Mouse (Mus musculus) forebrain, embryonic 16.5 days (tissue): ENCODE results near the gene Slpi. TPM values are rescaled to one million over a fixed set of nuclear protein-coding genes. Genes with fewer than 3 reads are reported as not detected.

Source experiments
- ATAC-seq: fragments of 200-750 bp; cut with Nextera tagmentation; 2 replicates; pipeline ENCODE4 v1.8.0; 2017; ENCODE audit warnings: mild to moderate bottlenecking, moderate library complexity
- H3K27ac ChIP-seq: fragments of 300-500 bp; sonication (generic); 2 replicates; pipeline ENCODE4 v1.5.1; 2014; ENCODE audit warnings: low read length, control low read depth
- H3K27me3 ChIP-seq: fragments of 300-500 bp; sonication (generic); replicated peaks from 2 replicates; pipeline ENCODE4 v1.6.1; 2014; ENCODE audit warnings: low read length; ENCODE audit not compliant: control insufficient read depth, insufficient read depth
- H3K36me3 ChIP-seq: fragments of 300-500 bp; sonication (generic); 2 replicates; pipeline ENCODE4 v1.6.1; 2014; ENCODE audit not compliant: control insufficient read depth, insufficient read depth
- H3K4me1 ChIP-seq: fragments of 300-500 bp; sonication (generic); replicated peaks from 2 replicates; pipeline ENCODE4 v1.6.1; 2014; ENCODE audit warnings: low read length; ENCODE audit not compliant: control insufficient read depth, insufficient read depth
- H3K4me2 ChIP-seq: fragments of 300-500 bp; sonication (generic); 2 replicates; pipeline ENCODE4 v1.6.1; 2014; ENCODE audit warnings: mild to moderate bottlenecking, low read length, control low read depth
- H3K4me3 ChIP-seq: fragments of 300-500 bp; sonication (generic); replicated peaks from 2 replicates; pipeline ENCODE4 v1.5.1; 2014; ENCODE audit warnings: mild to moderate bottlenecking, low read length, control low read depth
- H3K9ac ChIP-seq: fragments of 300-500 bp; sonication (generic); replicated peaks from 2 replicates; pipeline ENCODE4 v1.6.1; 2014; ENCODE audit warnings: low read depth, low read length, control low read depth
- H3K9me3 ChIP-seq: fragments of 300-500 bp; sonication (generic); 2 replicates; pipeline ENCODE4 v1.6.1; 2016; ENCODE audit warnings: low read length; ENCODE audit not compliant: control insufficient read depth
- WGBS: fragments of 180-500 bp; shearing (Covaris S2); extraction: QIAGEN DNeasy Blood & Tissue Kit; methylation state at CpG from one replicate; pipeline ENCODE4 v1.1.7; 2014; 5-methylcytosine and 5-hydroxymethylcytosine counted together
- polyA plus RNA-seq: library from polyadenylated mRNA; unstranded; fragments of >200 nt; fragmentation: Nextera tagmentation; extraction: Ambion mirVana; gene quantifications from 2 replicates; pipeline ENCODE4 v1.2.1, GENCODE M21; 2015

The Slpi gene
- polyA plus RNA-seq, 1 experiment from 2014 or later, result not detected

DNA sequence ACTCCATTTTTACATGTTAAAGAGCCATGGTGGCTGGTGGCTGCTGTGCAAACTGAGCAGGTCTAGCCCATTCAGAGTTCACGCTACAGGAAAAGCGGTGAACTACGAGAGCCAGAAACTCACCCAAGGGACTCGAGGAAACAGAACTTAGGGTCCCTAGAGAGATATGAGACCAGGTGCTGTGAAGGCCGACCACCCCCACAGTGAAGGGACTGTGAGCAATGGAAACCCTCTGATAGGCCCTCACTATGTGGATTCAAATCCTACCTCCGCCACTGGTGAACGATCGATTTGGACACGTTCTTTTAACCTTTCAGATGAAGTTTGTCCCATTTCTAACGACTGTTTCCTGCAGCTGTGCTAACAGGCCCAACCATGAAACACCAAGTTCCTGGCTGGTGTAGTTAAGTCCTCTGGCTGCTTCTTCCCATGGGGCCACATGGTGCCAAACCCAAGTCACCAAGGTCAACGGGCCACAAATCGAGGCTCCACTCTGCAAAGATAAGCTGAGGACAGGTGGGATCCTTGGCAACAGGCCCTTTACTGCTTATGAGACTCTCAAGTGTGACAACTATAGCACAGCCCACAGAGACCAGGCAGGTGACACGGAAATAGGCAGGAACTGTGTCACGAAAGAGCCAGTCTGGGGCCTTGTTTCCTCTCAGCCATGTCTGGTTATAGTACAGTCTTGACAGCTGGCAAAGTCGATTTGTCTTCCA, 33.9 kb upstream of the Slpi start:
- 0 out of 2 replicates have a peak, but pooled peaks cover 2% of the 10 kb centered on the region for H3K4me1 ChIP-seq

DNA sequence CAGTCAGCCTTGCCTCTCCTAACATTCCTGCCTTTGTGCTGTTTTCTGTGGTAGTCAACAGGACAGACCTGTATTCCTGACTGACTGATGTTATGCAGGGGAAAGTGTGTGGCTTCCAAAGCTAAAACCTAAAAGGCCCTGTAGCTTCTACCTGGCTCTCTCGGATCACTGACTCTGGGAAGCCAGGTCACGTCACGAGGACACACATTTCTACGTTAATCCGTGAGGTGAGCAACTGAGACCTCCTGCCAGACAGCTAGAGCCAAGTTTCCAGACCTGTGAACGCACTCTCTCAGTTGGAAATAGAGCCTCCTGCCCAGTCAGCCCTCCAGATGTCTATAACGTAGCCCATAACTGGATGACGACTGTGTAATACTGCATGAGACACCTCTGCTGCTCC, 33.1 kb upstream of the Slpi start:
- Histone ChIP-seq H3K9me3 (no peaks in the 10 kb centered on the region), H3K9ac (no peak overlapping the region), H3K4me1 (0 out of 2 replicates have a peak, but pooled peaks cover 2% of the 10 kb centered on the region), H3K27ac (no peak overlapping the region), H3K36me3 (no peaks in the 10 kb centered on the region), H3K4me3 (no peak overlapping the region), H3K27me3 (no peaks in the 10 kb centered on the region), H3K4me2 (no peak overlapping the region)
- 84% methylated on average over 8 of the region's 8 CpGs for WGBS
- ATAC-seq, result no peak

More for the DNA sequence above, 33.9 kb upstream of the Slpi start:
- Histone ChIP-seq H3K36me3 (no peaks in the 10 kb centered on the region), H3K9ac (no peak overlapping the region), H3K4me2 (no peak overlapping the region), H3K27ac (no peak overlapping the region), H3K9me3 (no peaks in the 10 kb centered on the region), H3K27me3 (no peaks in the 10 kb centered on the region), H3K4me3 (no peak overlapping the region)
- ATAC-seq, result no peak
- 91% methylated on average over 15 of the region's 15 CpGs for WGBS

DNA sequence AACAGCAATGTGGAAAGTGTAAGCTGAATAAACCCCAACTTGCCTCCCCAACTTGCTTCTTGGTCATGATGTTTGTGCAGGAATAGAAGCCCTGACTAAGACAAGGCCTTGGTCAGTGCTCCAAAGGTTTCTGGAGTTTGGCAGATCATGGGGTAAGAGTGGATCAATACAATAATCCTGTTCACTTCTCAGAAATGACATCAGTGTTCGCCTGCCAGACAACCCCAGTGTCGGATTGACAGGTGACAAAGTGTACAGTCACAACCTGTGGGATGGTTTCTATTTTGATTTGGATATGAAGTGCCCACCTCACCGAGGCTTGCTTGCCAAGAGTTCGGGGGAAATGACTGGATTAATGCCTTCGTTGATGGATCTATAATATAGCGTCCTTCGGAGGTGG, 32.4 kb upstream of the Slpi start:
- H3K4me3 ChIP-seq, result no peak overlapping the region
- H3K36me3 ChIP-seq, result no peaks in the 10 kb centered on the region
- no peaks in the 10 kb centered on the region for H3K27me3 ChIP-seq
- H3K9ac ChIP-seq, result no peak overlapping the region
- WGBS, result 90% methylated on average over 7 of the region's 7 CpGs
- 0 out of 2 replicates have a peak, but pooled peaks cover 2% of the 10 kb centered on the region for H3K4me1 ChIP-seq
- no peak for ATAC-seq
- no peaks in the 10 kb centered on the region for H3K9me3 ChIP-seq
- no peak overlapping the region for H3K4me2 ChIP-seq
- no peak overlapping the region for H3K27ac ChIP-seq

DNA sequence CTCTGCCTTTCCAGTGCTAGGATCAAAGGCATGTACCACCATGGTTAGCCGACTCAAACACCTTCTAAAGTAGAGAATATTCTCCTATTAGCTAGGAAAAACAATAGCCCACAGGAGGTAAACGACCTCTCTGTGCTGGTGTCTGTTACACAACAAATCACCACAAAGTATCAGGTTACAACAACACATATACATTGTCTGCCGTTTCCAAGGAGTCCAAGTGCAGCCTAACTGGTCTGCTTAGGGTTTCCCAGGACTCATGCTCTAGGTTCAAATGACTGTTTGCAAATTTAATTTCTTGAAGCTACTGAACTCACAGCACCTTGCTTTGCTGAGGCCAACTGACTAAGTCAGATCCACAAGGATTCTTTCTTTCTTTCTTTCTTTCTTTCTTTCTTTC, 30.6 kb upstream of the Slpi start:
- Histone ChIP-seq H3K4me3 (no peak overlapping the region), H3K36me3 (no peaks in the 10 kb centered on the region), H3K4me2 (no peak overlapping the region), H3K9me3 (no peaks in the 10 kb centered on the region), H3K4me1 (no peaks in the 10 kb centered on the region), H3K27me3 (peaks cover 1% of the 10 kb centered on the region; the same call in 1 of the 2 replicates), H3K27ac (no peak overlapping the region), H3K9ac (no peak overlapping the region)
- ATAC-seq, result no peak
- 4% methylated on average over 3 of the region's 3 CpGs for WGBS

DNA sequence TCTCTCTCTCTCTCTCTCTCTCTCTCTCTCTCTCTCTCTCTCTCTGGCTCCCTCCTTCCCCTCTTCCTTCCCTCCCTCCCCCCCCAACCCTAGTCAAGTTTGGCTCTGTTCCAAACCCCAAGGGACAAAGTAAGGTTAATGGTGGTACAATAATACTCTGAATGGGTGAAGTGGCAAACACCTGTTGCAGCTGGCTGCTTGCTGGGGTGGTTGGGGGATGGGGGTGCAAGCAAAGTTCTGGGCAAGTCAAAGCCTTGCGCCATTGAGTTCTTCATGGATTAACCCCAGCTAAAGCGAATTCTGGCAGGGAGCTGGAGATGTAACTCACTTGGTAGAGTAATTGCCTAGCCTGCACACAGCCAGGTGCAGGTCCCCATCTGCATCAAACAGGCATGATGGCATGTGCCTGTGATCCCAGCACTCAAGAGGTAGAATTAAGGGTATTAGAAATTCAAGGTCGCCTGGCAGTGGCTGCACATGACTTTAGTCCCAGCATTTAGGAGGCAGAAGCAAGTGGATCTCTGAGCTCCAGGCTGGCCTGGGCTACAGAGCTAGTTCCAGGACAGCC, 29.5 kb upstream of the Slpi start:
- H3K4me1 ChIP-seq, result 0 out of 2 replicates have a peak, but pooled peaks cover 3% of the 10 kb centered on the region
- peaks cover 4% of the 10 kb centered on the region; the same call in 1 of the 2 replicates for H3K27me3 ChIP-seq
- no peak overlapping the region for H3K27ac ChIP-seq
- no peak overlapping the region for H3K4me3 ChIP-seq
- 36% methylated on average over 3 of the region's 3 CpGs for WGBS
- no peak overlapping the region for H3K4me2 ChIP-seq
- no peak for ATAC-seq
- no peaks in the 10 kb centered on the region for H3K36me3 ChIP-seq
- H3K9ac ChIP-seq, result no peak overlapping the region
- no peaks in the 10 kb centered on the region for H3K9me3 ChIP-seq

- no peak for ATAC-seq
- Histone ChIP-seq H3K27me3 (peaks cover 4% of the 10 kb centered on the region; the same call in 1 of the 2 replicates), H3K9me3 (no peaks in the 10 kb centered on the region), H3K9ac (no peak overlapping the region), H3K4me2 (no peak overlapping the region), H3K4me1 (0 out of 2 replicates have a peak, but pooled peaks cover 3% of the 10 kb centered on the region), H3K36me3 (no peaks in the 10 kb centered on the region), H3K4me3 (no peak overlapping the region), H3K27ac (no peak overlapping the region)
- WGBS, result 1% methylated on average over 2 of the region's 2 CpGs
These were observed 28.3 kb upstream of the Slpi start for GRCm38 (mm10) chr2:164417198-164417597.

GRCm38 (mm10) chr2:164414581-164414980, 25.7 kb upstream of the Slpi start:
- ATAC-seq, result no peak
- WGBS, result 72% methylated on average over 10 of the region's 10 CpGs
- Histone ChIP-seq H3K4me3 (no peak overlapping the region; the same call in 1 of the 2 replicates), H3K9me3 (no peaks in the 10 kb centered on the region), H3K27me3 (peaks cover 6% of the 10 kb centered on the region; the same call in 1 of the 2 replicates), H3K9ac (0 out of 2 replicates have a peak overlapping the region, but pooled peaks have one; percentile 19), H3K36me3 (no peaks in the 10 kb centered on the region), H3K27ac (no peak overlapping the region), H3K4me1 (0 out of 2 replicates have a peak, but pooled peaks cover 3% of the 10 kb centered on the region), H3K4me2 (peak overlapping the region; percentile 38)

GRCm38 (mm10) chr2:164414167-164414566, 25.3 kb upstream of the Slpi start:
- Histone ChIP-seq H3K4me3 (peak overlapping the region; percentile 10), H3K36me3 (no peaks in the 10 kb centered on the region), H3K27me3 (peaks cover 10% of the 10 kb centered on the region; the same call in 1 of the 2 replicates), H3K27ac (no peak overlapping the region), H3K4me2 (peak overlapping the region; percentile 38), H3K4me1 (0 out of 2 replicates have a peak, but pooled peaks cover 3% of the 10 kb centered on the region), H3K9me3 (no peaks in the 10 kb centered on the region), H3K9ac (0 out of 2 replicates have a peak overlapping the region, but pooled peaks have one; percentile 19)
- ATAC-seq, result no peak
- WGBS, result 21% methylated on average over 28 of the region's 28 CpGs

DNA sequence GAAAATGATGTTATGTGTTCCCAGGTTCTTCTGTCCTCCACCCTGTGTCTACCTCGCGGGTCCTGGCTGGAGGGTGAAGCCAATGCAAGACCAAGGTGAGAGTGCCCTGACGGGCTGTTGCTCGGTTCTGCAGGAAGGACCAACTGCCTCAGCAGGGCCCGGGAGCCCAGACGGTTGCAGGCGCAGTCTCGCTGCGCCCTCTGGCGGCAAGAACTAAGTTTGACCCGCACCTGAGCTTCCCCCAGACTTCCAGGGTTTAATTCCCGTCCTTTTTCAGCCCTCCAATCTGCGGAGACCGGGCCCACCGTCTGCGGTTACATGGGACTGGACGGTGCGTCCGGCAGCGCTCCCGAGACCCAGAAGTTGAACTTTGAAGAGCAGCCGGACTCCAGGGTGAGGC, 18.8 kb upstream of the Slpi start:
- Histone ChIP-seq H3K27me3 (peaks cover 63% of the 10 kb centered on the region), H3K9me3 (no peaks in the 10 kb centered on the region), H3K4me1 (peaks cover 8% of the 10 kb centered on the region), H3K27ac (no peak overlapping the region), H3K9ac (no peak overlapping the region), H3K4me3 (no peak overlapping the region), H3K4me2 (no peak overlapping the region), H3K36me3 (no peaks in the 10 kb centered on the region)
- under 1% methylated on average over 22 of the region's 22 CpGs for WGBS
- ATAC-seq, result peak; percentile 54; the same call in 1 of the 2 replicates
